Mouse (Mus musculus): ENCODE data around the gene Nt5e. TPM values are rescaled to one million over a fixed set of nuclear protein-coding genes. Genes with fewer than 3 reads are reported as not detected.

Nt5e gene
- polyA plus RNA-seq, 1 experiment: 1.3 TPM

DNA sequence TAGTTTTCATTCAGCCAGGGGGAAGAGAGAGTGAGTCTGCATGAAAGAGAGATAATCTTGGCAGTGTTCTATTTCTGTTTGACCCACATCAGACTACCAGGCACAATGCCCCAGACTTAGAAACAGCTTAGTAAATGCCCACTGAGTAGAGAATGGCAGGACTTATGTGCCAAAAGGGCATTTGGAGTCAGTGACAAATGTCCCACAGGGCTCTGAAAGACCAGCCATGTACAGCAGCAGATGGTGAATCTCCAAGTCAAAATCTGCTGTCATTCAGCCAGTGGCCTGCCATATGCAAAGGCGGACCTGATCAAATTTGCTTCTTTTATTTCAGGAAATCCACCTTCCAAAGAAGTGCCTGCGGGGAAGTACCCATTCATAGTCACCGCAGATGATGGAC is 36.1 kb downstream of the Nt5e start:
- Histone ChIP-seq H3K4me2 (ENCODE audit: low read depth) (no peak overlapping the region), H3K27me3 (ENCODE audit: control insufficient read depth, insufficient read depth, insufficient read length) (no peaks in the 10 kb centered on the region), H3ac (ENCODE audit: control insufficient read depth, insufficient read length) (no peak overlapping the region), H3K79me2 (ENCODE audit: control insufficient read depth, insufficient read depth) (no peaks in the 10 kb centered on the region), H3K36me3 (ENCODE audit: control insufficient read depth, insufficient read depth) (no peaks in the 10 kb centered on the region), H3K4me3 (no peak overlapping the region)
- no peak for TF ChIP-seq USF1 (IDR thresholded peaks at IDR 0.05; ENCODE audit: low read depth)
- no peak for TF ChIP-seq MYOD1 (IDR thresholded peaks at IDR 0.05; ENCODE audit: control insufficient read depth in 1 of 3, insufficient read length in 2 of 3, low read depth in 2 of 3)
- TF ChIP-seq TCF3 (IDR thresholded peaks at IDR 0.05; ENCODE audit: insufficient read length, low read depth): no peak
- TF ChIP-seq POLR2AphosphoS2 (IDR thresholded peaks at IDR 0.05; ENCODE audit: insufficient read length, low read depth): no peak
- TF ChIP-seq SRF (IDR thresholded peaks at IDR 0.05; ENCODE audit: control insufficient read depth, insufficient read length, low read depth): no peak
- TF ChIP-seq POLR2A (IDR thresholded peaks at IDR 0.05; ENCODE audit: insufficient read length, low read depth): no peak
- no peak for TF ChIP-seq TCF12 (IDR thresholded peaks at IDR 0.05; ENCODE audit: insufficient read depth, poor library complexity, severe bottlenecking)
- TF ChIP-seq MYOG (IDR thresholded peaks at IDR 0.05; ENCODE audit: control insufficient read depth in 1 of 3, insufficient read depth in 1 of 3, insufficient read length in 2 of 3, low read depth in 2 of 3): no peak

DNA sequence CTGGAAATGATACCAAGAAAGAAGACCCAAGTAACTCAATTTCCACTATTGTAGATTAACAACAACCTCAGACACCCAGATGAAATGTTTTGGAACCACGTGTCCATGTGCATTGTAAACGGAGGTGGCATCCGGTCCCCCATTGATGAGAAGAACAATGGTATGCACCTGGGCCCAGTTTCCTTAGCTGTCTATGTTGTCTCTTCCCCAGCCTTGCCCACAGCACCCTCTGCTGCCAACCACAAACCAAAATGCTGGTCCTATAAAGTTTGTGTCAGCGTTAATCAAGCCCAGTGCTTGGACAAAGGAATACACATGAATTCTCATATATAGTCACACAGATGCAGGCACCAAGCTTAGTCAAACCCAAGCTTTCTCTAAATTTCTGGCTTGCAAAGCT is 39.3 kb downstream of the Nt5e start:
- no peak for TF ChIP-seq SRF (IDR thresholded peaks at IDR 0.05; ENCODE audit: control insufficient read depth, insufficient read length, low read depth)
- TF ChIP-seq TCF3 (IDR thresholded peaks at IDR 0.05; ENCODE audit: insufficient read length, low read depth): no peak
- Histone ChIP-seq H3K79me2 (ENCODE audit: control insufficient read depth, insufficient read depth) (no peaks in the 10 kb centered on the region), H3K4me3 (no peak overlapping the region), H3ac (ENCODE audit: control insufficient read depth, insufficient read length) (no peak overlapping the region), H3K36me3 (ENCODE audit: control insufficient read depth, insufficient read depth) (no peaks in the 10 kb centered on the region), H3K4me2 (ENCODE audit: low read depth) (no peak overlapping the region), H3K27me3 (ENCODE audit: control insufficient read depth, insufficient read depth, insufficient read length) (no peaks in the 10 kb centered on the region)

GRCm38 (mm10) chr9:88366819-88367218 is 39.8 kb downstream of the Nt5e start:
- no peak overlapping the region for H3K4me3 ChIP-seq
- no peak overlapping the region for H3ac ChIP-seq (ENCODE audit: control insufficient read depth, insufficient read length)
- H3K36me3 ChIP-seq (ENCODE audit: control insufficient read depth, insufficient read depth): no peaks in the 10 kb centered on the region
- no peak for TF ChIP-seq USF1 (IDR thresholded peaks at IDR 0.05; ENCODE audit: low read depth)
- no peak for TF ChIP-seq TCF12 (IDR thresholded peaks at IDR 0.05; ENCODE audit: insufficient read depth, poor library complexity, severe bottlenecking)
- no peak for TF ChIP-seq CEBPB (IDR thresholded peaks at IDR 0.05; ENCODE audit: insufficient read depth, poor library complexity, severe bottlenecking)
- no peak for TF ChIP-seq POLR2A (IDR thresholded peaks at IDR 0.05; ENCODE audit: insufficient read length, low read depth)
- TF ChIP-seq SRF (IDR thresholded peaks at IDR 0.05; ENCODE audit: control insufficient read depth, insufficient read length, low read depth): no peak
- TF ChIP-seq REST (IDR thresholded peaks at IDR 0.05; ENCODE audit: insufficient read depth, insufficient read length): no peak
- no peak for TF ChIP-seq POLR2AphosphoS2 (IDR thresholded peaks at IDR 0.05; ENCODE audit: insufficient read length, low read depth)
- no peak for TF ChIP-seq MAX (IDR thresholded peaks at IDR 0.05; ENCODE audit: low read depth)
- no peak for TF ChIP-seq TCF3 (IDR thresholded peaks at IDR 0.05; ENCODE audit: insufficient read length, low read depth)
- TF ChIP-seq MYOD1 (IDR thresholded peaks at IDR 0.05; ENCODE audit: control insufficient read depth in 1 of 3, insufficient read length in 2 of 3, low read depth in 2 of 3): no peak
- no peak for TF ChIP-seq MYOG (IDR thresholded peaks at IDR 0.05; ENCODE audit: control insufficient read depth in 1 of 3, insufficient read depth in 1 of 3, insufficient read length in 2 of 3, low read depth in 2 of 3)
- no peak for TF ChIP-seq E2F4 (IDR thresholded peaks at IDR 0.05; ENCODE audit: insufficient read depth)
- H3K27me3 ChIP-seq (ENCODE audit: control insufficient read depth, insufficient read depth, insufficient read length): no peaks in the 10 kb centered on the region
- H3K4me2 ChIP-seq (ENCODE audit: low read depth): no peak overlapping the region
- H3K79me2 ChIP-seq (ENCODE audit: control insufficient read depth, insufficient read depth): no peaks in the 10 kb centered on the region

DNA sequence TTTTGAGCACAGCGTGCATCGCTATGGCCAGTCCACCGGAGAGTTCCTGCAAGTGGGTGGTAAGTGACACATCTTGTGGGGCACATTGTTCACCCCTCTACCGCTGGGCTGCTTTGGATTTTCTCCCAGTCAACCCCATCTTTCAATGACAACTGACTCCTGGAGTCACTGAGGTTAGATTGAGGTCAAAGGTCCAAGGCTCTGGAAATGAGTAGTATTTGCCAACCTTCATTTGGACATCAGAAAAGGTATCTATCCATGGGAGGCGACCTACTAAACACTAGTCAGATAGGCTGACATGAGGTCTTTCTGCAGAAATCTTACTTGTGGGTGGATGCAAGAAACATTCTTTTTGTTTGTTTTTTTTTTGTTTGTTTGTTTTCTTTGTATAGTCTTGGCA is 40.3 kb downstream of the Nt5e start:
- Histone ChIP-seq H3K27me3 (ENCODE audit: control insufficient read depth, insufficient read depth, insufficient read length) (no peaks in the 10 kb centered on the region), H3K4me3 (no peak overlapping the region), H3K36me3 (ENCODE audit: control insufficient read depth, insufficient read depth) (no peaks in the 10 kb centered on the region), H3K79me2 (ENCODE audit: control insufficient read depth, insufficient read depth) (no peaks in the 10 kb centered on the region), H3K4me2 (ENCODE audit: low read depth) (no peak overlapping the region), H3ac (ENCODE audit: control insufficient read depth, insufficient read length) (no peak overlapping the region)
- TF ChIP-seq MYOD1 (IDR thresholded peaks at IDR 0.05; ENCODE audit: control insufficient read depth in 1 of 3, insufficient read length in 2 of 3, low read depth in 2 of 3): no peak
- TF ChIP-seq SRF (IDR thresholded peaks at IDR 0.05; ENCODE audit: control insufficient read depth, insufficient read length, low read depth): no peak
- TF ChIP-seq E2F4 (IDR thresholded peaks at IDR 0.05; ENCODE audit: insufficient read depth): no peak
- no peak for TF ChIP-seq TCF3 (IDR thresholded peaks at IDR 0.05; ENCODE audit: insufficient read length, low read depth)
- TF ChIP-seq TCF12 (IDR thresholded peaks at IDR 0.05; ENCODE audit: insufficient read depth, poor library complexity, severe bottlenecking): no peak

DNA sequence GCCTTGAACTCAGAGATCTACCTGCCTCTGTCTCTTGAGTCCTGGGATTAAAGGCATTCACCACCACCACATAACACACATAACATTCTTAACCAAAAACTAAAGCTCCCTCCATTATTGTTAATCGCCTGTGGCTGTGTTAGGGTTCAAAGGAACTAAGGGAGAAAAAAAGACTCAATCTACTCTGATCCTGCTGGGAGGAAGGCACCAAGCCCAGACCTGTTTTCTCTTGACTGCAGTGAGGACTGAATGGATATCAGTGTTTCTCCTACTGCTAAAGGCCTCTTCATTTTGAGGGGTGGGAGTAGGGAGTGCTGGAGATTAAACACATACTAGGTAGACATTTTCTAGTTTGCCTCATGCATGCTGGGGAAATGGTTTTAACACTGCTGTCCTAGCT is 40.8 kb downstream of the Nt5e start:
- Histone ChIP-seq H3K27me3 (ENCODE audit: control insufficient read depth, insufficient read depth, insufficient read length) (no peaks in the 10 kb centered on the region), H3ac (ENCODE audit: control insufficient read depth, insufficient read length) (no peak overlapping the region), H3K79me2 (ENCODE audit: control insufficient read depth, insufficient read depth) (no peaks in the 10 kb centered on the region), H3K4me2 (ENCODE audit: low read depth) (no peak overlapping the region), H3K36me3 (ENCODE audit: control insufficient read depth, insufficient read depth) (no peaks in the 10 kb centered on the region), H3K4me3 (no peak overlapping the region)
- no peak for TF ChIP-seq TCF3 (IDR thresholded peaks at IDR 0.05; ENCODE audit: insufficient read length, low read depth)
- TF ChIP-seq TCF12 (IDR thresholded peaks at IDR 0.05; ENCODE audit: insufficient read depth, poor library complexity, severe bottlenecking): no peak
- no peak for TF ChIP-seq USF1 (IDR thresholded peaks at IDR 0.05; ENCODE audit: low read depth)
- no peak for TF ChIP-seq MYOG (IDR thresholded peaks at IDR 0.05; ENCODE audit: control insufficient read depth in 1 of 3, insufficient read depth in 1 of 3, insufficient read length in 2 of 3, low read depth in 2 of 3)
- TF ChIP-seq REST (IDR thresholded peaks at IDR 0.05; ENCODE audit: insufficient read depth, insufficient read length): no peak
